Mouse (Mus musculus) liver, postnatal 0 days (tissue): ENCODE measurements around the gene Astn2.

Experiments used
- CTCF ChIP-seq: sonication (generic); IDR thresholded peaks from 2 replicates; pipeline ENCODE4 v1.5.1; 2016; ENCODE audit warnings: antibody characterized with exemption, low read depth
- EP300 ChIP-seq: IDR thresholded peaks from 2 replicates; pipeline ENCODE4 v1.6.1; 2016; ENCODE audit warnings: antibody characterized with exemption, low read depth, mild to moderate bottlenecking

GRCm38 (mm10) chr4:65951918-65952317 is 452.5 kb downstream of the Astn2 start:
- TF ChIP-seq CTCF, result no peak
- TF ChIP-seq EP300, result no peak
